Mouse (Mus musculus): ENCODE data around the gene Fam50b.

The Fam50b gene

DNA sequence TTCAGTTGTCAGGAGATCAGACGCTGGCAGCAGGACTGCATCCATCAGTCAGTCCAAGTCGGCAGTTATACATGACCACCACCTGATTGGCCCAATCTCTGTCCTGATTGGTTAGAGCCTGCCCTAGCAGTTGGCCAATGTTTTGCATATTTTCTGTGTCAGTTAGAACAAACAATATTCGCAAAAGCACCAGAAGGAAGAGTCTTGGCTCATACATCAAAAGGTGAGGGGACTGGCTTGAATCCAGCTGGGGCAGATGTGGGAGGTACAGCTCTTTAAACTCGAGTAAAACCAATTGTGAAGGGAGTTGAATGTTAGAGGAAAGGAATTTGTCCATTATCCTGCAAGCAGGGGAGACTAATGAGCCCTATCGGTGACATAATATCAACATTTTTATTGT lies at the start of gene Fam50b:
Gene Fam50b, plus strand, starts transcription at position 165 of the 400 bp plus-strand sequence.
- no peak for DNase-seq (ENCODE audit: low read depth, low spot score)

GRCm38 (mm10) chr13:34685008-34685765 lies 49.5 kb upstream of the Fam50b start:
- DNase-seq (ENCODE audit: low read depth, low spot score) = no peak

DNA sequence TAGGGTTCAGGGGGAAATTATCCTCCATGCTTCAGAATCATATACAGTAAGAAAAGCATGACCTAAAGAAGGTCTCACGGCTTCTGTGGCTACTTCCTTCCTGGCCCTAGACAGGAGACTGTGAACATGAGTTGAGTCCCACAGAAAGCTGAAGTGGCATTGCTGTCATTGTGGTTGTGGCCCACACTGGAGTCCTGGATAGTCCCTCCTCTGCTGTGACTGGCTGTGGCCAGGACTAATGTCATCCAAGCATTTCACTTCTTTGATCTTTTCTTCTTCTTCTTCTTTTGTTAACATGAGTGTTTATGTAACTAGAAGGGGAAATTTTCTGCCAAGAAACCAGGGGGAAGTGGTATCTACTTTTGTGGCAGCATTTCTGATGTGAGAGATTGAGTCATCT lies 43.6 kb upstream of the Fam50b start:
- no peak for DNase-seq (ENCODE audit: low read depth, low spot score)

DNA sequence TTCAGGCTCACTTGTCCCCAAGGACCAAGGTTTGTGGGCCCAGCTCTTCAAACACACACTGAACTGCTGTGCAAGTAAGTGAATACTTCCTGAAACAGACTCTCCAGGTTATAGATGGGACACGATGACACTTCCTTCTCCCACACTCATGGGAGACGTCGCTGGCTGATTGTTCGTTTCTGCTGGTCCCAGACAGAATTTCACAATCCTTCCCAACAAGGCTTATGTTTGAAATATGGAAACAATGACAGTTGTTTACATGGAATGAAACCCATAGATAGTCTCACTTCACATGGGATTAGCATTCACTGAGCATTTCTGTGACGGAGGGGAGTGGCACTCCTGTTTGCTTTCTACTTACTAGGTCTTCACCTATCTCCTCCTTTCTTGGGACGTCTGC lies 41.5 kb upstream of the Fam50b start:
- DNase-seq (ENCODE audit: low read depth, low spot score) = no peak

DNA sequence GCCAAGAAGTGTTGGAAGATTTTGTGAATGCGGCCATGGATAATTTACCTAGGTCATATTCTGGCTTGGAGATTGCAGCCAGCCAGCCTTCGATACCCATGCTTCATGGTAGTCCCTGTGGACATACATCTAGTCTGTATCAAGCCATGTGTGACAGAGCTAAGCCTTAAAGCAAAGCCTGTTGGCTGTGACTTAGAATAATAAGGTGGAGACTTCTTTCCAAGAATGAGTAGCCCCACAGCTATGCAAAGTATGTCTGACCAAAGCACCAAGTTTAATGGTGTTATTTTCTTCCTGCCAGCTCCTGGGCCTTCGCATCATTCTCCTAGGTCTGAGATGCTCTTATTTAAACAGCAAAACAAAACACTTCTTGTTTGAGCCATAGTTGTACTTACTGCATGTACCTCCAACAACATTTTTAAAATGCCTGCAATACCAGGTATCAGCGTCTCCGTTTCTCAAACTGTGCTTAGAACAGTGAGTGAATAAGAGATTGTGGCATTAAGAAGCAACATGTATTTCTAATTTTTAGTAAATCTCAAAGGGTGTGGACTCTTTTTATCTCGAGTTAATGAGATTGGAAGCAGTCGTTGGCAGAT lies 37.8 kb upstream of the Fam50b start:
- DNase-seq (ENCODE audit: low read depth, low spot score) = no peak

DNA sequence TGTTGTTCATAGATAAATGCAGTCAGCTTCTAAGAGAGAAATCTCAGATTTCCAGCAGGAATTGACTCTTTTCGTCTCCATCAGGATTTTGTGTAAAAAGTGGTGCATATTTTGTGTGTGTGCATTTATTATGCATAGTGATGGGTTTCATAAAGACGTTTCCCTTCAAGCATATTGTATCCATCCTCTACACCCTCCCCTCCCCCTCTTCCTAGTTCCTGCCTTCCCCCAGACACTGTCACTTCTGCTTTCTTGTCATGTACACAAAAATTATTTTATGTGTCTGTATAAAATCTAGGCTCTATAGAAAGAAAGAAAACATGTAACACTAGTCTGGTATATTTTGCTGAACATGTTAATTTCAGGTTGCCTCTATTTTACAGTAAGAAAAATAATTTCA lies 34.6 kb upstream of the Fam50b start:
- DNase-seq (ENCODE audit: low read depth, low spot score) = no peak

GRCm38 (mm10) chr13:34700630-34701029 lies 34.0 kb upstream of the Fam50b start:
- no peak for DNase-seq (ENCODE audit: low read depth, low spot score)

GRCm38 (mm10) chr13:34703301-34703700 lies 31.3 kb upstream of the Fam50b start:
- no peak for DNase-seq (ENCODE audit: low read depth, low spot score)

GRCm38 (mm10) chr13:34703795-34704194 lies 30.9 kb upstream of the Fam50b start:
- no peak for DNase-seq (ENCODE audit: low read depth, low spot score)

DNA sequence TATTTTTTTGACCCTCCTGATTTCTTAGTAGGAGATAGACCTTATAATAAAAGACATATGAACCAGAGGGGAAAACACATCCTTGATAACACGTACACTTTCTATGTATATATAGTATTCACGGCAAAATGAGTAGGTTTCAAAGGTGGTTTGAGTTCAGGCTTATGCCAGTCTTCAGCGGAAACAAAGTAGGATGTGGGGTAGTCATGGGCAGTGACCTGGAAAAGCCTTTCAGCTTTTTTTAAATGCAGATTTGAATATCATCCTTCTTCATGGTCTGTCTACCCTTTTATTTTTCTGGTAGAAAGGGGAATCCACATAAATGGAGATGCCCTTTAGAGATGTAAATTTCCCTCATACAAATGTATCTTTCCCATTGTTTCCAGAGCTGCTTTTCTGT lies 29.8 kb upstream of the Fam50b start:
- no peak for DNase-seq (ENCODE audit: low read depth, low spot score)

GRCm38 (mm10) chr13:34708955-34709354 lies 25.7 kb upstream of the Fam50b start:
- DNase-seq (ENCODE audit: low read depth, low spot score) = no peak

GRCm38 (mm10) chr13:34709566-34709965 lies 25.1 kb upstream of the Fam50b start:
- no peak for DNase-seq (ENCODE audit: low read depth, low spot score)

DNA sequence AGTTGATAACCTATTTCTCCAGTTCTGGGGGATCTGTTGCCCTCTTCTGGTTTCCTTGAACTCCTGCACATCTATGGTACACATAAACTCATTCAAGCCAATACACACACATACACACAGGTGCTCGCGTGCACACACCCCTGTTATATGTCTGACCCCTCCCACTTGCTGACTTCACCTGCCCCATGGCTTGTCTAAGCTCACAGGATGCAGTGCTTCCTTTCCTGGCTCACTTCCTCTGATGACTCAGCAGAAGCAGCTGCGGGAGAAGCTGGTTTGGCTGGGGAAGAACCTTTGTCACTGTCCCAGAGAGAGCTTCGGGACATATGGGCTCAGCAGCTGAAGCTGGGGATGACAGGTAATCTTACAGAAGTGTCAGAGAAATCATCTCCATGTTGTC lies 23.2 kb upstream of the Fam50b start:
- DNase-seq (ENCODE audit: low read depth, low spot score) = no peak

DNA sequence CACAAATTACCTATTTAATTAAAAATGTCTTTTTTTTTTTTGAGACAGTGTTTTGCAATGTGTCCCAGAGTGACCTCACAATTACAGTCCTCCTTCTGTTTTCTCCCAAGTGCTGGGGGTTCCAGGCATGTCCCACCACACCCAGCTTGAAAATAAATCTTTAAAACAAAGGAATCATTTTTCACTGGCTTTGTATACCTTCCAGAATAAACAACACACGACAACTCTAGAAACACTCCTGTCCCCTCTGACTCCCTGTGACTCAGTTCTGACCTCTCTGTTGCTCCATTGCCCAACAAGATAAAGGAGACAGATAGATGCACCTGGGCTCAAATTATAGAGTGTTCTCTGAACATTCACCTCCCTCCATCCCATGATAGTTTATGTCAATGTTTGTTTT lies 21.8 kb upstream of the Fam50b start:
- no peak for DNase-seq (ENCODE audit: low read depth, low spot score)

- no peak for DNase-seq (ENCODE audit: low read depth, low spot score)
Measured at GRCm38 (mm10) chr13:34715437-34715838, 19.2 kb upstream of the Fam50b start.

GRCm38 (mm10) chr13:34724831-34725592 lies 9.6 kb upstream of the Fam50b start:
- DNase-seq (ENCODE audit: low read depth, low spot score) = no peak

DNA sequence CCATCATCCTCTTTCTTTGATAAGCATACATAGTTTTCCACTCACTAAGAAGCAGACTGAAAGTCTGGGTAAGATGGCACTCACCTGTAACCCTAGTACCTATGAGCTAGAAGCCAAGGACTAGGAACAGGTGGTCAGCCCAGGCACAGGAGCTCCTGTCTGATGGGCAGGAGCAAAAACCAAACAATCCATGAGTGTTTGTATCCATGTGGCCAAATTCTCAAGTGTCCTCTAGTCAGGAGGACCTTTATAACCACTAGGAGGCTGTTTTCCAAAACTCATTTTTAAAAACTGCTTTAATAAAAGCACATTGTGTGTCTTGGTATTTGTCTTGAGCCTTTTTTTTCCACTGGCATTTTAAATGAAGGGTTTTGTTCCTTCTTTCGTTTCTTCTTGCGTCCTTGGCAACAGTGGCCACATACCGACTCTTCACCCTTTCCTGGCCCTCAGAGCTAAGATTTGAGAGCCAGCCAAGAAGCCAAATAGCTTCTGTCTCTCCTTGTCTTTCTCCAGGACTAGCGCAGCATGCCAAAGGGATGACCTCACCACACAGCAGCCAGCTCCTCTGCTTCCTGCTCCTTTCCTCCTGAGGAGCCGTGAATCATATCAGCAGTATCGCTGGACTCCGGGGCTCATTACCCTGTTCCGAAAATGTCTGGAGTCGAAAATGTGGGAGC lies 8.7 kb upstream of the Fam50b start:
- DNase-seq (ENCODE audit: low read depth, low spot score) = no peak

- DNase-seq (ENCODE audit: low read depth, low spot score) = no peak
Measured at GRCm38 (mm10) chr13:34726477-34726805, 8.2 kb upstream of the Fam50b start.

DNA sequence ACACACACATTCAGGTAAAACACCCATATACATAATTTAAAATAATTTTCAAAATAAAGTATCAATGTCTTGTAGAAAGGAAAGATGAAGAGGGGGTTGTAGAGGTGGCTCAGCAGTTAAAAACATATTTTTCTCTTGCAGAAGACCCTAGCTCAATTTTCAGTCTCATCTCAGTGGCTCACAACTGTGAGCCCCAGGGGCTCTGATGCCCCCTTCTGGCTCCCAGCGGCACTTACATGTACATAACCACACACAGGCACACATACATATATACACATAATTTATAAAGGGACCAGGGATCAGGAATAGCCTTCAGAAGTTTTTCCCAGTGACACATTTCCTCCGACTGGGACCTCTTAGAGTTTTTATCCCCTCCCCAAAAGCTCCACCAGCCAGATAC lies 7.6 kb upstream of the Fam50b start:
- DNase-seq (ENCODE audit: low read depth, low spot score) = no peak

- DNase-seq (ENCODE audit: low read depth, low spot score) = no peak
Measured at GRCm38 (mm10) chr13:34731551-34731950, 3.1 kb upstream of the Fam50b start.

GRCm38 (mm10) chr13:34733780-34734179 lies 870 bp upstream of the Fam50b start:
- DNase-seq (ENCODE audit: low read depth, low spot score) = no peak

- DNase-seq (ENCODE audit: low read depth, low spot score) = no peak
Measured at GRCm38 (mm10) chr13:34737968-34738698, 3.5 kb downstream of the Fam50b start.

All from CD4-positive helper T cell, adult 2 months (primary cell).